Mouse (Mus musculus): ENCODE results near the gene Fam163a.

Gene Fam163a

DNA sequence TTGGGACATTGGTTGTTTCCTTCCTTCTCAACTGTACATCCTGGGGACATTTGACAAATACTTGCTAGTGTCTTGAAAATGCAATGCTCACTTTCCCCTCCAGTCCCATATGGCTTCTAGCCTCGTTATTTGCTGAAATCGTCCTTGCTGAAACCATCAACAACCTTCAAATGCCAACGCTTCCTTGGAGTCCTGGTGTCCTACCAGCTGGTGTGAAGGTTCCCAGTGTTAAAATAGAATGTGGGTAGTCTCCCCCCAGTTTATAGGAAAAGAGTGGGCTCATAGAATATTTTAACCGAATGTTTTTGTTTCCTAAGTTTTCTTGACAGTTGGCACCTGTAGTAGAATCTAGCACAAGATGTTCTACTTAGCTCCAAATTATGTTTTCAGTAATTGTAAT, 7.2 kb downstream of the Fam163a start:
- no peak for DNase-seq

DNA sequence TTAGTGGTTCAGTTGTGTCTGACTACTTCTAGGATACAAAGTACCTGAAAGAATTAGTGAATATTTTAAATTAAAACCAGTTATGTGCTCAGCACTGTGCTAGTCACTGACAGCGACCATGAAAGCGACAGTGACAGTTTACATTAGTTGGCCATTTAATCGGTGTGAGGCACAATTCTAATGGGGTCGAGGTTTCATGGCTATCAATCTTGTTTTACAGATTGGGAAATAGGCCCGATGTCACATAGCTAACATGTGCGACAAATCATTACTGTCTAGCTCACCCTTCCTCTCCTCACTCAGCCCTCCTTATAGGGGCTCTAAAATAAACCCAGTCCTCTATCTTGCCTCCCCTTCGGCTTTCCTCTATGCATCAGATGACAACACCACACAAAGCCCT, 11.5 kb downstream of the Fam163a start:
- DNase-seq, result no peak

DNA sequence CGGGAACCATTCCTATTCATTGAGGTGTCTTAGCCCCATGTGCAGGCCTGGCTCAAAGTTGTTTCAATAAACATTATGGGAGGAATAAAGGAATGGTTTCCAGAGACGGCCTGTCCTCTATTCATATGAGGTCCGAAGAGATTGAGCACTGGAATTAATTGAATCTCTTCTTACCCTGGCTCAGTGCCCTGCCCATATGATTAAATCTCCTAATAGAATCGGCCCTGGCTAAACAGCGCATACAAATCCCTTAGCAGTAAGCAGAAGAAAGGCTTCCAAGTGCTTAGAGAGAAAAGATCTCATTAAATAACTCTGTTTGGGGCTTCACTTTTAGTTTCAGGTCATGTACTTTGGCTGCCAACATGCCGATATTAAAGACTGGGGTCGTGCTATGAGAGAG, 12.0 kb downstream of the Fam163a start:
- DNase-seq, result no peak

DNA sequence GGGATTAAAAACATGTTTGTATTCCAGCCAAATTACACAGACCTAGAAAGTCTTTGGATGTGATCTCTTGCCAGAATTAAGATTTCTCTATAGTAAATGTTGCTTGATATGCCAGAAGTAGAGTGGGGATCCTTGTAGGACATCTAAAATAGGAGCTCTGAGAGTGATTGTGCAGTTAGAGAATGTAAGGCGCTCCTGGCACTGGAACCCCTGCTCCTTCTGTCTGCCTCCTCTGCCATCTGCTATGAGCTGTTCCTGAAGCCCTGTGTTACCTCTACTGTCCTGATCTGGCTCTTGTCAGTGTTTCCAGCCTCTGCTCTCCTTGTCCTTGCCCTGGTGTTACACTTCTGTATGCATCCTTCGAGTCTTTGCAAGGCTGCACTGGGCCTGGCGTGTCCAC, 18.2 kb downstream of the Fam163a start:
- no peak for DNase-seq

GRCm38 (mm10) chr1:156184158-156184571, 20.7 kb downstream of the Fam163a start:
- peak; percentile 79 for DNase-seq

DNA sequence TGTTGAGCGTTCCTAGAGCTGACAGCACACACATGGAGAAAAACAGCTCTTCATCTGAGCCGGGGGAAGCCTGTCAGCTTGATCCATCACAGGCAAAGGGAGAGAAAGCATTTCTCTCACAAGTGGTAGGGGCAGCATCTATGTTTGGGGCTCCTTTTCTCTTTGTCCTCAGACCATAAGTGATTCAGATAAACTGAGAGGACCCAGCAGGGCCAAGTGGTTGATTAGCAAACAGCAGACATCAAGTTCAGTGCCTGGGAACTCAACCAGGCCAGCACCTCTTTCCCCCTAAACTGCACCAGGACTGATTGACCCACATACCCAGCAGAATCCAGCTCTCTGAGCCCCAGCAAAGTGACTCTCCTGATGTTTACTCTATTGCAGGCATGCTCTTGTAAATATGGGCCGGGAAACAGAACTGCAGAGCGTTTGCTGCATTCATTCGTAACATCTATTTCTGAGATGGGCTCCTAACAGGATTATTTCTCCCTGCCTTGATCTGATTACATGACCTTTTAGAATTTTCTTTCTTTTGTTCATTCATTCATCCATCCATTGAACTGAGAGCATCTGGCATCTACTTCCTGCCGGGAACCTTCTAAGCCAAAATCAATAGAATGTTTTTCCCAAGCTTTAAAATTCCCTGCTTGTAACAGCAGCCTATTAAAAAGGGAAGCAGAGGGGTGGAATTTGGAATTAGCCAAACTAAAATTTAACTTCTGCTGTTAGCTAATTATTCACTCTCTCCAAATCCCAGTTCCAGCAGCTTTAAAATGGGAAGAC, 21.5 kb downstream of the Fam163a start:
- no peak for DNase-seq

DNA sequence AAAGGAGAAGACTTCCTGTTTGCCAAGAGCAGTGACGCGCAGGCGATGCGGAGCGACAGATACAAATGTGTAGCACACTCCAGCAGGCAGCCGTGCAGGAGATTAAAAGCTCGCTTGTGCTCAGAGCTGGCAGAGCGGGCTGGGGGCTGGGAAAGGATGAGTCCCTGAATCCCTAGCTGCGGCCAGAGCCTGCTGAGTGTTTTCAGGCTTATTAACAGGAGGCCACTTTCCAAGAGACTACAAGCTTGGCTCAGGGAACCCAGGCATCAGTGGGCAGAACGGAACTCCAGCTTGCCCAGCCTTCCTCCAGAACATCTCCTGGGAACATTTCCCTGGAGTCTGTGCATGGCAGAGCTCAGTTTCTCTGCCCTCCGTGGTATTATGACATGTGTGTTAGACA, 25.0 kb downstream of the Fam163a start:
- DNase-seq, result peak; percentile 59

DNA sequence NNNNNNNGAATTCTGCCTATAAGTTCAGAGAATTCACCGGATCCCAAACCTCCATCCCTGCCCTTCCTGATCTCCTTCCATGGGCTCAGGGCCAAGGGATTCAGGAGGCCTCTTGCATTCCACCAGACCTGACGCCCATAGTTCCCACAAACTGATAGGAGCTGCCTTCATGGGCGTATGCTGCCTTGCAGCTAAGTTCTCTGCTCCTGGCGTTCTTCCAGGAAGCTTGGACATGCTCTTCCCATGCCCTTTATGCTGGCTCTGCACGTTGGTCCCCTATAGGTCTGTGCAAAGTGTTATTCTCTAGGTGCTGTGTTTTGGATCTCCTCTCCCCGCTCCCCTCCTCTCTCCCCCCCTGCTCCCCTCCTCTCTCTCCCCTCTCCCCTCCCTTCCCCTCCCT, 36.1 kb downstream of the Fam163a start:
- DNase-seq, result no peak

GRCm38 (mm10) chr1:156116770-156117169, 88.1 kb downstream of the Fam163a start:
- no peak for DNase-seq

DNA sequence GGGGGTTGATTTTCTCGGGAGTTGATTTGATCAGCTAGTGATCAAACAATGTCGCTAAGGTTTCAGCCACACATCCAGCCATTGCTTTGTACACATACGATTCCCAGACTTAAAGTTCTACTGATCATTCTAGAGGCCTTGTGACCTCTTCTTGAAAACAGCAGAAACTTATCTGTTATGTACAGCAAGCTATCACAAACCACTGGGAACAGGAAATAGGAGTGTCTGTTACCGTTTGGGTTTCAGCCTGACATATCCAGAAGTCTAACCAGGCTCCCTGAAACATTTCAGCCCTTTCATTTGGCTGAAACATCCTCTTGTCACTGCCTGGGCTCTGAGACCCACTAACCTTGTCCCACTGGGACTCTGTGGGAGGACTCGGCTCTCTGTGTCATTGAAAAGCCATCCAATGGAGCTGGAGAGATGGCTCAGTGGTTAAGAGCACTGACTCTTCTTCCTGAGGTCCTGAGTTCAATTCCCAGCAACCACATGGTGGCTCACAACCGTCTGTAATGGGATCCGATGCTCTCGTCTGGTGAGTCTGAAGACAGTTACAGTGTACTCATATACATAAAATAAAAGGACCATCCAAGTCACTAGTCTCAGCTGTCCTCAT, 90.8 kb downstream of the Fam163a start:
- no peak for DNase-seq

- DNase-seq, result no peak
These were observed 92.7 kb downstream of the Fam163a start for GRCm38 (mm10) chr1:156112142-156112541.

GRCm38 (mm10) chr1:156111728-156112127, 93.1 kb downstream of the Fam163a start:
- DNase-seq, result no peak

GRCm38 (mm10) chr1:156111090-156111489, 93.7 kb downstream of the Fam163a start:
- no peak for DNase-seq

- DNase-seq, result peak; percentile 53
These were observed 96.4 kb downstream of the Fam163a start for GRCm38 (mm10) chr1:156108400-156108799.

- no peak for DNase-seq
These were observed 97.4 kb downstream of the Fam163a start for GRCm38 (mm10) chr1:156107424-156107823.

DNA sequence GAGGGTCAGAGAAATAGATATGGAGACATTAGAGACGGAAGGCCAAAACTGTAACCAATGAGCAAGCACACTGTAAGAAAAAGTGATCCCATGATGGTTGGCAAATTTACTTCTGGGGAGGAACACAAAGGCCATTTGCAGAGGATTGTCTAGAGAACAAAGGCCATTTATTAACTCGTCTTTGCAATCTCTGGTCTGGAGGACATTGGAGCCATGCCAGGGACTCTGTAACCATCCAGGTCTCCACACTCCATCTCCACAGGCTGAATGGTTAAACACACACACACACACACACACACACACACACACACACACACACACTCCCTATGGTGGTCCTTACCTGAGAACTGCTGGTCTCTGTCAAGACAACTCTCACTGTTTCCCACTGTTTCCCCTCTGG, 99.4 kb downstream of the Fam163a start:
- DNase-seq, result no peak

DNA sequence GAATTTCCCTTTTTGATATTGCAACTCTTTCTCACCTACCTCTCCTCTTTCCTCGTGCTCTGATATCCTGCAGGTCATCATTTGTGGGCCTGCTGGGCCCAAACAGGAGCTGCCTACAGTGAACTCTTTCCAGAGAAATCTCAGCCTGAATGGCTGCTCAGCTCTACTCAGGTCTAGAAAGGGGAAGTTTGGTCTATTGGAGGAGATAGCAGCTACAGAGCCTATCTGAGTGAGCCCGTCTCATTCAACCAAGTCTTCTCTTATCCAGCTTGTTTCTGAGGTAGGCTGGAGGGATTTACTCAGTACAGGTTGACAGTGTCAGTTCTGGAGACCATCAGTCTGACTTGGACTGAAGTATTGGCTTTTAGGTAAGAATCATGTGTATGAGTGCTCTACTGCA, 101.1 kb downstream of the Fam163a start:
- no peak for DNase-seq

- no peak for DNase-seq
These were observed 113.0 kb downstream of the Fam163a start for GRCm38 (mm10) chr1:156091811-156092210.

DNA sequence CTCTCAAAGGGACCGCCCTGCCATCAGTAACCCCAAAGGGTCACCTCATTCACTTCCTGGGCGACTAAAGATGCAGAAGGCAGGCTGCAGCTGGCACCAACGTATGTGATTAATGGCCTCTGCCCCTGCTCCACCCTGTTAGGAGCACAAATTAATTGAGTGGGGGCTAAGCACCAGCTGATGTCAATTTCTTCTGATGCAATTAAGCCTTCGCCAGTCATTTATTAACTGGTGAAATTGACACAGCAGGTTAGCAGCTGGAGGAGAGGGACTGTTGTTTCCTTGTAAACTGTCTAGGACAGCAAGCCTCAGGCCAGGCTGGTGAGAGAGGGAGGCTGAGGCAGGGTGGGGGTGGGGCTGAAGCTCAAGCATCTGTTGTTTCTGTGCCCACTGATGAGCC, 114.8 kb downstream of the Fam163a start:
- peak; percentile 55 for DNase-seq

DNA sequence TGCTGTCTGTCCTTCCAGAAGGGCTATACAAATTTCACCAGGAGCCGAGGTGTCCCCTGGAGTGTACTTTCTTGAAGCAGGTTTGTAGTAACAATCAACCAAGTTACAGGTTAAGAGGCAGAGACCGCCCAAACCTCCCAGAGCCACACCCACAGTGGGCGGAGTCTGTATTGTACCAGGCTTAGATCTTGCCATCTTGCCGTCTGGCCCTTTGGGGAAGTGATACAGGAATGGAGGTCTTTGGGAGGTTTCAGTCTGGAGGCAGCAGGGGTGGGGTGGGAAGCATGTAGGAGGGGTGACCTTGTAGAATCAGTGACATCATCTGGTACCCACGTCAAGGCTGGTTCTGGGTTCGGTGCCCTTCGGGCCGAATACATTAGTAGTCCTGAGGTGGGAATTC, 115.3 kb downstream of the Fam163a start:
- no peak for DNase-seq

- DNase-seq, result no peak
These were observed 117.2 kb downstream of the Fam163a start for GRCm38 (mm10) chr1:156087586-156087985.

DNA sequence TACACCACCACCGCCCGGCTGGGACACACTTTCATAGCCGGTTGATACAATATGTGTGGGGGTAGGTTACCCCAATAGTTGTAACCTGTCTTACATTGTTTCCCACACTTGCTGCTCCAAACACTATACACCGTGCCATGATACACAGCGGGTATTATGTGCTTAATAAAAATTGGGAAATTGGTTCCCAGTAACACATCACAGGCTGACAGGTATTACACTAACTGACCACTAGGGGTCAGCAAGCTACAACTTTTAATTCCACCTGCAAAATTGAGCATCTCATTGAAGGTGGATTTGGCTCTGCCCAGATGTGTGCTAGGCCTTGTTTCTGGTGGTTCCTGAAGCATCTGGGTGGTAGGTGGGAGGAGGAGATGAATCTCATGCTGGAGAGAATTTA, 119.1 kb downstream of the Fam163a start:
- peak; percentile 78 for DNase-seq

GRCm38 (mm10) chr1:156084603-156085002, 120.2 kb downstream of the Fam163a start:
- DNase-seq, result no peak

- DNase-seq, result peak; percentile 18
These were observed 127.2 kb downstream of the Fam163a start for GRCm38 (mm10) chr1:156077655-156078054.

DNA sequence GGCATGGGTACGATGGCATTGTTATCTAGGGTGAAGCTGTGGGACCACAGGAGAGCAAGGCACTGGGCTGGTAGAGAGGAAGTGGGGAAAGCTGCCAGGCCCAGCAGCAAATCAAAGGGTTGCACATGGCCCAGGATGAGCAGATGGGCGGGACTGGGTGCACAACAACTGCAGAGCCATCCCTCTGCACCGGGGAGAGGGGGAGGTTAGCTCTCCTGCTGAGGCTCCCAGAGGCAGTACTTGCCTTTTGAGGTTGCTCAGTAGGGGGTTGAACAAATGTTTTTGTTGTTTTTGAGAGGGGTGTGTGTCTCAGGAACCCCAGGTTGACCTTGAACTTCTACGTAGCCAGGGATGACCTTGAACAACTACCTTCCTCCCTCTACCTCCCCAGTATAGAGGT, 128.4 kb downstream of the Fam163a start:
- DNase-seq, result no peak
